Mouse (Mus musculus): ENCODE measurements at regions not wholly inside any gene's neighbourhood (a gene's known extent, or its start where the extent isn't known, plus 50 kb on each side); places are given as distances from the start of the nearest gene placed in this dataset.

DNA sequence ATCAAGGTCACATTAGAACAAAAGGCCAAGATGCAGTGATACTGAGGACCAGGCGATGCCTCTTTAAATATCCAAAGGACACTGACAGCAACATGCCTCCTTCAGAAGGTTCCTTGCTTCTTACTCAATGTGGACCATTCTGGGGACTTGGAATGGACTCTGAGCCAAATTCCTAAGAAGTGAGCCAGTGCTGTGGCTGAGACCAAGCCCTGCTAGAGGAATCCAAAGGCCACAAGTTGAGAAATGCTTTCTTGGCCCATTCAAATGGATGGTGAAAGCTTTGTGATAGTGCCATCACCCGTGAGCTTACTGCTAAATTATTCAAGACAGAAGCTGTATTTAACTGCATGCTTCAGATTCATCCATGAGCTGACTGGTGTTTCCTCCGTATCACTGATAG is 352.8 kb upstream of the Gm26657 start:
- no peaks in the 10 kb centered on the region for H3K9me3 ChIP-seq (ENCODE audit: control insufficient read depth, insufficient read depth, low read depth, low read length)
- no peak for DNase-seq (ENCODE audit: low read depth, low spot score)
- TF ChIP-seq ZC3H11A (IDR thresholded peaks at IDR 0.05; ENCODE audit: borderline replicate concordance, low read depth, low read length) (no peak), ZNF384 (IDR thresholded peaks at IDR 0.05; ENCODE audit: low read depth, low read length) (no peak), CHD2 (IDR thresholded peaks at IDR 0.05; ENCODE audit: low read depth, low read length) (no peak), HCFC1 (IDR thresholded peaks at IDR 0.05; ENCODE audit: borderline replicate concordance, insufficient read depth, low read length) (no peak), MAFK (IDR thresholded peaks at IDR 0.05; ENCODE audit: insufficient read depth, low read depth, low read length) (no peak)
- no peak overlapping the region for H3K9ac ChIP-seq (ENCODE audit: insufficient read depth, low read depth, low read length, poor library complexity, severe bottlenecking)
- H3K27ac ChIP-seq (ENCODE audit: insufficient read depth, low read depth, low read length, poor library complexity, severe bottlenecking) = no peak overlapping the region
- H3K4me1 ChIP-seq (ENCODE audit: control insufficient read depth in 2 of 2, insufficient read depth in 2 of 2, low read length in 2 of 2, poor library complexity in 1 of 2) = no peaks in the 10 kb centered on the region
- H3K36me3 ChIP-seq (ENCODE audit: control insufficient read depth, insufficient read depth, low read length, poor library complexity, severe bottlenecking) = no peaks in the 10 kb centered on the region
- no peak overlapping the region for H3K4me3 ChIP-seq (ENCODE audit: insufficient read depth in 1 of 2, low read depth in 1 of 2, low read length in 2 of 2, poor library complexity in 1 of 2, severe bottlenecking in 1 of 2)
- in situ Hi-C loops (cut with MboI; ENCODE audit: low sequenced_read_pairs in 2 of 2, unreplicated experiment in 2 of 2) = no loop called here

DNA sequence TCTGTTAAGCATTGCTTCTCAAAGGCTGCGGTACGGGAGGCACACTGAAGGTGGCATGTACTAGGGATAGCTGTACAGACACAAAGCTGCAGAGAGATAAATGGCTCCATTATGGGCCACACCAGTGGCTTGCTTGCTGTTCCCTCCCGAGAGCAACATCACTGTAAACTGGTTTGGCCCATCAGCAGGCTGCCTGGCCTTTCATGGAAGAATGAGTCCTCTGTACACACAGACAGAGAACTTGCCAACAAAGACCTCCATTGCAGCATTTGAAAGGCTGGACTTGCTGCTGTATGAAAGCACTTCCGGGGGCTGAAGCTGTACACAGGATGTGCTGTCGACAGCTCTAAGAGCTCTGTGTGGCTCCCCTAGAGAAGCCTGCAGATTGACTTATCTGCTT is 364.1 kb upstream of the Gm26657 start:
- no peaks in the 10 kb centered on the region for H3K4me1 ChIP-seq (ENCODE audit: control insufficient read depth in 2 of 2, insufficient read depth in 2 of 2, low read length in 2 of 2, poor library complexity in 1 of 2)
- H3K27ac ChIP-seq (ENCODE audit: insufficient read depth, low read depth, low read length, poor library complexity, severe bottlenecking) = no peak overlapping the region
- DNase-seq (ENCODE audit: low read depth, low spot score) = no peak
- H3K9me3 ChIP-seq (ENCODE audit: control insufficient read depth, insufficient read depth, low read depth, low read length) = no peaks in the 10 kb centered on the region
- no peak overlapping the region for H3K9ac ChIP-seq (ENCODE audit: insufficient read depth, low read depth, low read length, poor library complexity, severe bottlenecking)
- in situ Hi-C loops (cut with MboI; ENCODE audit: low sequenced_read_pairs in 2 of 2, unreplicated experiment in 2 of 2) = no loop called here
- no peaks in the 10 kb centered on the region for H3K36me3 ChIP-seq (ENCODE audit: control insufficient read depth, insufficient read depth, low read length, poor library complexity, severe bottlenecking)
- no peak for TF ChIP-seq MAFK (IDR thresholded peaks at IDR 0.05; ENCODE audit: insufficient read depth, low read depth, low read length)
- no peak for TF ChIP-seq CHD2 (IDR thresholded peaks at IDR 0.05; ENCODE audit: low read depth, low read length)
- TF ChIP-seq ZNF384 (IDR thresholded peaks at IDR 0.05; ENCODE audit: low read depth, low read length) = no peak
- no peak for TF ChIP-seq ZC3H11A (IDR thresholded peaks at IDR 0.05; ENCODE audit: borderline replicate concordance, low read depth, low read length)
- no peak for TF ChIP-seq HCFC1 (IDR thresholded peaks at IDR 0.05; ENCODE audit: borderline replicate concordance, insufficient read depth, low read length)
- no peak overlapping the region for H3K4me3 ChIP-seq (ENCODE audit: insufficient read depth in 1 of 2, low read depth in 1 of 2, low read length in 2 of 2, poor library complexity in 1 of 2, severe bottlenecking in 1 of 2)

DNA sequence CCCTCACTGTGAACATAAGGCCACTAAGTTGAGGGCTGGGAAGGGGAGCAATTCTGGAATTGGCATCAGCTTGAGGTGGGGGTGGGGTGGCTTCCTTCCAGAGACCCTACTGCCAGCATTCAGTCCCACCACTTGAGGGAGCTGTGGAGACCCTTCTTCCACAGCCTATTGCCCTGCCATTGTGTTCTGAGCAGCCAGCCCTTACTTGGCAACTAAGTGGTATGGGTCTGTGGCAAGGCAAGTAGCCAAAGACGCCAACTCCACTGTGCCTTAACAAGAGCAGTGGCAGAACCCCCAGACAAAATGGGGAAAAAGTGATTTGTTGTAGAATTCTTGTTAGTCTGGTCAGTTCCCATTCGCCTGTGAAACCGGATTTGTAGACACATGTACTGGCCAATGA is 365.4 kb upstream of the Gm26657 start:
- in situ Hi-C loops (cut with MboI; ENCODE audit: low sequenced_read_pairs in 2 of 2, unreplicated experiment in 2 of 2) = no loop called here
- Histone ChIP-seq H3K4me1 (ENCODE audit: control insufficient read depth in 2 of 2, insufficient read depth in 2 of 2, low read length in 2 of 2, poor library complexity in 1 of 2) (no peaks in the 10 kb centered on the region), H3K27ac (ENCODE audit: insufficient read depth, low read depth, low read length, poor library complexity, severe bottlenecking) (no peak overlapping the region), H3K36me3 (ENCODE audit: control insufficient read depth, insufficient read depth, low read length, poor library complexity, severe bottlenecking) (no peaks in the 10 kb centered on the region), H3K9ac (ENCODE audit: insufficient read depth, low read depth, low read length, poor library complexity, severe bottlenecking) (no peak overlapping the region), H3K9me3 (ENCODE audit: control insufficient read depth, insufficient read depth, low read depth, low read length) (no peaks in the 10 kb centered on the region), H3K4me3 (ENCODE audit: insufficient read depth in 1 of 2, low read depth in 1 of 2, low read length in 2 of 2, poor library complexity in 1 of 2, severe bottlenecking in 1 of 2) (no peak overlapping the region)
- peak; percentile 17 for DNase-seq (ENCODE audit: low read depth, low spot score)
- TF ChIP-seq MAFK (IDR thresholded peaks at IDR 0.05; ENCODE audit: insufficient read depth, low read depth, low read length) (no peak), ZNF384 (IDR thresholded peaks at IDR 0.05; ENCODE audit: low read depth, low read length) (no peak), CHD2 (IDR thresholded peaks at IDR 0.05; ENCODE audit: low read depth, low read length) (no peak), HCFC1 (IDR thresholded peaks at IDR 0.05; ENCODE audit: borderline replicate concordance, insufficient read depth, low read length) (no peak), ZC3H11A (IDR thresholded peaks at IDR 0.05; ENCODE audit: borderline replicate concordance, low read depth, low read length) (no peak)

DNA sequence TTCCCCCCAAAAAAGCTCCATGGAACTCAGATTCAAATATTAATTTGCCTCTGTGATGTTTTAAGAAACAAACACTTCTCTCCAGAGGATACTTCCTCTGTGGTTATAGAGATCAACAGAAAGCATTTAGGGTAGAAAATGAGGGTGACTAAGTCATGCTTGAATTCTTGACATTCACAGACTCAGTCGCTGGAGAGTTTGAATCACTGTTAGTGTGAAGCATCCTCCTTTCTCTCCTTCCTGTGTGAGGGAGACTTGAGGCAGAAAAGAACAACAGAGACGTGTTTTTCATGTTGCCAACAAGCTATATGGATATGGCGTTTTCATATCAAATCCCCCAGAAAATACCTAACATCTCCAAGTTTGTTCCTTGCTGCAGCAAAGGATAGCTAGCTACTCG is 366.1 kb upstream of the Gm26657 start:
- no peak overlapping the region for H3K9ac ChIP-seq (ENCODE audit: insufficient read depth, low read depth, low read length, poor library complexity, severe bottlenecking)
- no peak for DNase-seq (ENCODE audit: low read depth, low spot score)
- in situ Hi-C loops (cut with MboI; ENCODE audit: low sequenced_read_pairs in 2 of 2, unreplicated experiment in 2 of 2) = no loop called here
- H3K4me1 ChIP-seq (ENCODE audit: control insufficient read depth in 2 of 2, insufficient read depth in 2 of 2, low read length in 2 of 2, poor library complexity in 1 of 2) = no peaks in the 10 kb centered on the region
- no peak overlapping the region for H3K4me3 ChIP-seq (ENCODE audit: insufficient read depth in 1 of 2, low read depth in 1 of 2, low read length in 2 of 2, poor library complexity in 1 of 2, severe bottlenecking in 1 of 2)
- no peaks in the 10 kb centered on the region for H3K9me3 ChIP-seq (ENCODE audit: control insufficient read depth, insufficient read depth, low read depth, low read length)
- no peaks in the 10 kb centered on the region for H3K36me3 ChIP-seq (ENCODE audit: control insufficient read depth, insufficient read depth, low read length, poor library complexity, severe bottlenecking)
- no peak for TF ChIP-seq ZC3H11A (IDR thresholded peaks at IDR 0.05; ENCODE audit: borderline replicate concordance, low read depth, low read length)
- no peak for TF ChIP-seq HCFC1 (IDR thresholded peaks at IDR 0.05; ENCODE audit: borderline replicate concordance, insufficient read depth, low read length)
- TF ChIP-seq CHD2 (IDR thresholded peaks at IDR 0.05; ENCODE audit: low read depth, low read length) = no peak
- TF ChIP-seq MAFK (IDR thresholded peaks at IDR 0.05; ENCODE audit: insufficient read depth, low read depth, low read length) = no peak
- no peak for TF ChIP-seq ZNF384 (IDR thresholded peaks at IDR 0.05; ENCODE audit: low read depth, low read length)
- H3K27ac ChIP-seq (ENCODE audit: insufficient read depth, low read depth, low read length, poor library complexity, severe bottlenecking) = no peak overlapping the region

DNA sequence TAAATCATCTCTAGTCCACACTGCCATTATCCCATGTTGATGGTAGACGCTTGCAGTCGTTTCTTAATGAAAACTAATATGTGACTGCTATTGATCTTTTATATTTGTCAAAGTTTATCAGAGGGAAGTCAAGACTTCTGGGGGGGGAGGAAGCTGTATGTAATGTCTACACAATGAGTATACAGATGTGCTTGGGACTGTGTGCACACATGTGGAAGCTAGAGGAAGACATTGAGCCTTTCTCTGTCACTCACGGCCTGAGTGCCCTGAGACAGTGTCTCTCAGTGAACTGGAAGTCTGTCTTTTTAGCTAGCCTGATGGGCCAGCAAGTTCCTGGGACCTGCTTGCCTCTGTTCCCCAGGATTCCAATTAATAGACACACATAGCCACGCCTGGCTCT is 366.7 kb upstream of the Gm26657 start:
- no peaks in the 10 kb centered on the region for H3K9me3 ChIP-seq (ENCODE audit: control insufficient read depth, insufficient read depth, low read depth, low read length)
- H3K27ac ChIP-seq (ENCODE audit: insufficient read depth, low read depth, low read length, poor library complexity, severe bottlenecking) = no peak overlapping the region
- DNase-seq (ENCODE audit: low read depth, low spot score) = no peak
- H3K4me1 ChIP-seq (ENCODE audit: control insufficient read depth in 2 of 2, insufficient read depth in 2 of 2, low read length in 2 of 2, poor library complexity in 1 of 2) = no peaks in the 10 kb centered on the region
- in situ Hi-C loops (cut with MboI; ENCODE audit: low sequenced_read_pairs in 2 of 2, unreplicated experiment in 2 of 2) = no loop called here
- no peak overlapping the region for H3K4me3 ChIP-seq (ENCODE audit: insufficient read depth in 1 of 2, low read depth in 1 of 2, low read length in 2 of 2, poor library complexity in 1 of 2, severe bottlenecking in 1 of 2)
- no peak overlapping the region for H3K9ac ChIP-seq (ENCODE audit: insufficient read depth, low read depth, low read length, poor library complexity, severe bottlenecking)
- no peak for TF ChIP-seq HCFC1 (IDR thresholded peaks at IDR 0.05; ENCODE audit: borderline replicate concordance, insufficient read depth, low read length)
- no peak for TF ChIP-seq ZNF384 (IDR thresholded peaks at IDR 0.05; ENCODE audit: low read depth, low read length)
- no peak for TF ChIP-seq MAFK (IDR thresholded peaks at IDR 0.05; ENCODE audit: insufficient read depth, low read depth, low read length)
- no peak for TF ChIP-seq ZC3H11A (IDR thresholded peaks at IDR 0.05; ENCODE audit: borderline replicate concordance, low read depth, low read length)
- no peak for TF ChIP-seq CHD2 (IDR thresholded peaks at IDR 0.05; ENCODE audit: low read depth, low read length)
- no peaks in the 10 kb centered on the region for H3K36me3 ChIP-seq (ENCODE audit: control insufficient read depth, insufficient read depth, low read length, poor library complexity, severe bottlenecking)
